Mouse (Mus musculus) heart, adult 18-20 months (tissue): ENCODE measurements around the gene Cda. TPM values are rescaled to one million over a fixed set of nuclear protein-coding genes. Genes with fewer than 3 reads are reported as not detected.

Experiments
- DNase-seq, 2 experiments: peaks; one replicate each; pipeline ENCODE4 v3.0.0; 2021 to 2022; ENCODE audit warnings: mixed read lengths in 1 of 2
- long read RNA-seq, 2 experiments: library from polyadenylated mRNA; stranded (forward); transcript quantifications; one replicate each; pipeline ENCODE4 v2.0.0; 2021
- total RNA-seq, 2 experiments: library from RNA; stranded (reverse); gene quantifications; 2 replicates each; pipeline ENCODE4 v1.2.3; 2021

Cda gene
- 1 to 10 TPM; 1.6 to 2.3 TPM for total RNA-seq
- long read RNA-seq, experiment 1, partial matches to known transcripts = 0 of 6 reads
- long read RNA-seq, experiment 1, other reads (novel, unspliced or antisense) = 2 of 6 reads
- long read RNA-seq, experiment 2, partial matches to known transcripts = 0 of 2 reads
- long read RNA-seq, experiment 2, other reads (novel, unspliced or antisense) = 0 of 2 reads

DNA sequence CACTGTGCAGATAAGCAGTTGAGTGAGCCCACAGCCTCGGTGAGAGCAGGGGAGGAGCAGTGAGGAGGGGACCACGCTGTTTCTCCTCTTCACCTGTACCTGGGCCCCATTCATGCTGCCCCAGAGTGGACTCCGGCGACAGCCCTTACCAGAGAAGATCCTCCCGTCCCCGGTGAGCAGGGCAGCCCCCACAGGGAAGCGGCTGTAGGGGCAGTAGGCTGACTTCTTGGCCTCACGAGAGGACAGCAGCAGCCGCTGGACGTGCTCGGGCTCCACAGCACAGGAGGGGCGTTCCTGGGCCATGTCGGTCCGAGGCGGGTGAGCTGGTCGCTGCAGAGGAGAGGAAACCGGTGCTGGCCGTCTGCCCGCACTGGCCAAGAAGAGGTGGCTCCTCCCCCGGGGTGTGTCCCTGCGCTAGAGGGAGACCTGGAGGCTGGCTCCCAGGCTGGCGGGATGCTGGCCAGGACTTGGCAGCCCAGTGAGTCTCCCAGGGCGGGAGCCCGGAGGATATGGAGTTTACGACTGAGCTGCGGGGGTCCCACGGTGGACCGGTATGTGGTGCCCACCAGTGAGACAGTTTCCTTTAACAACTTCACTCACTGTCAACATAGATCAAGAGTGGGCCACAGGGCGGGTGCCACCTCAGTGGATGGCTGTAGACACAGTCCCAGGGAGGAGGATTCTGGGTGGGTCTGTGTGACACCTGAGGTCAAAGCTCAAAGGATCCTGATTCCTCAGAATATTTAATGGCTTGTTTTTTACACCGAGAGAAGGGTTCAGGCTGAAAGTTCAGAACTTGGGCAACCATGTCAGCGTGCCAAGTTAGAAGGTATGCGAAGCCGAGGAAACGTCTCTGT, at the start of gene Cda:
Gene Cda, minus strand, starts transcription at position 352 of the 857 bp plus-strand sequence.
- peak; percentile 86 to 92 for DNase-seq

DNA sequence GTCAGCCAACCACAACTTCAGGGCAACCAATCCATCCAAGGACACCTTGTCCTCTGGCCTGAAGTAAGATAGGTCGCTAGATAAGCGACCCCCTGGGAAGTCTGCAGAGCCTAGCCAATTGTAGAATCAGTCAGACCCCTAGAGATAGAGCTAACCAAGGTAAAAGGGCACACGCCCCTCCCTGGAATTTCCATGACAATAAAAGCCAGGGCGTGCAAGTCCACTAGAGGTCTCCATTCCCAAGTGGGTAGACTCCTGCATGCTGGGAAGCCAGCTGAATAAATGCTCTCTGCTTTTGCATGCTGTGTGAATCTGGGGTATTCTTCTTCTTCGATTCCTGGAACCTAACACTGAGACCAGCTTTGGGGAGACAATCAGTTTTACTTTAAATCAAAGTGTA, 48.6 kb upstream of the Cda start:
- DNase-seq = no peak

DNA sequence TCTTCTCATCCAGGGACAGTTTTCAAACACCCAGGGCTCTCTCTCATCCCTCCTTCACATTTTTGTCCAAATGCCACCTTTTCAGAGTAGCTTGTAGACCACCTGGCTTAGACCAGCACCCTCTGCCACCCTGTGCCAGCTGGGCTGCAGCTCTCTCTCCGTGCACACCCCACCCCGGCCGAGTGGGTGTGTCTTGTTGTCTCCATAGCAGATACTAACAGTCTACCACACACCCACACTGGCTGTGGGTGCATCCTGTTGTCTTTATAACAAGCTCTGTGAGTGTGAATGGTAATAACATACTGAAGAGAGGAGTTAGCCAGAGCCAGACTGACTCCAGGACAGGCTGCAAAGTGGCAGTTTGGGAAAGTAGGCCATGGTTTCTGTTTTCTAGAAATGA, 48.2 kb upstream of the Cda start:
- DNase-seq = no peak

GRCm38 (mm10) chr4:138414725-138415124, 46.9 kb upstream of the Cda start:
- DNase-seq = peak in 1 of 2 experiments; percentile 24

DNA sequence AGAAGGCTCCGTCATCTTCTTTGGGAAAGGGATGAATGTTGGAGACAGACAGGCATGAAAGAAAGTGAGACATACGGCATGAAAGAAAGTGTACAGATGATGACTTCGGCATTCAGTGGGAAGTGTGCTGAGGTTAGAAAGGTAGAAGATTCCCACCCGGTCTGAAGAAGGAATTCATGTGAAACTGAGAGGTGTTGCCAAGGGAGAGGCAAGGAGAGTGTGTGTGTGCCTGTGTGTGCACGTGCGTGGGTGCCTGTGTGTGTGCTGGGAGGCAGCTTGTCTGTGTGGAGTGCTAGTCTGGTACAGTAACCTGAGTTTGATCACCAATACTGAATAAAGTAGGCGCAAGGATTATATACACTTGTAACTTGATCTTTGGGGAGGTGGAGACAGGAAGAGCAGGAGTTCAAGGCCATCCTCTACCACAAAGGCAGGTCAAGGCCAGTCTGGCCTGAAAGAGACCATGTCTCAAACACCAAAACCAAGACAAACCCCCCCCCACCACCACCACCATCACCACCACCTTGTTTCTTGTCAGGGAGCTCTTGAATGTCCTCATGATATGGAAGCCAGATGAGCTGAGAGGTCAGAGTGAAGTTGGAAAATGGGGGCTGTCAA, 43.8 kb upstream of the Cda start:
- no peak for DNase-seq

- no peak for DNase-seq
These were observed 43.2 kb upstream of the Cda start for GRCm38 (mm10) chr4:138411011-138411410.

DNA sequence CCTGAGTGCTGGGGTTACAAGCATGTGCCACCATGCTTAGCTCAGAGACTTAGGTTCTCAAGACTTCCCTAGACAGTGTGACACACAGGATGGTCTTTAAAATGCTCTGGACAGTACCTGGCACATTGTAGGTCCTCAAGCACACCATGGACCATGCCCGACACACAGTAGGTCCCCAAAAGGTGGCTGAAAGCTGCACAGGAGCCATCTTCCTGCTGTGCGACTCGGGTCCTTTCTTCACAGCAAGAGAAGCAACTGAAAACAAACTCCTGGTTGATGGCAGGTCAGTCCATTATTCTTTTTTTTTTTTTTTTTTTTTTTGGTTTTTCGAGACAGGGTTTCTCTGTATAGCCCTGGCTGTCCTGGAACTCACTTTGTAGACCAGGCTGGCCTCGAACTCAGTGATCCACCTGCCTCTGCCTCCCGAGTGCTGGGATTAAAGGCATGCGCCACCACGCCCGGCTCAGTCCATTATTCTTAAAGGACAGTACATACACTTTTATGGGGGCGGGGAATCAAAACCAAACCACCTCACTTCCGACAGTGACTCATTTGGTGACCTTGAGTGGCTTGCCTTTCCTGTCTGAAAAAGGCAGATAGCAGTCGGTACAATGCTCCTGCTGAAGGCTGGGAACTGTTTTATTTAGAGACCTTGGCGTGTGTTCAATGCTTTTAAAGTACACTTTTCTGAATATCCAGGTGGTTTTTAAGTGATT, 39.8 kb upstream of the Cda start:
- peak; percentile 29 to 48 for DNase-seq

DNA sequence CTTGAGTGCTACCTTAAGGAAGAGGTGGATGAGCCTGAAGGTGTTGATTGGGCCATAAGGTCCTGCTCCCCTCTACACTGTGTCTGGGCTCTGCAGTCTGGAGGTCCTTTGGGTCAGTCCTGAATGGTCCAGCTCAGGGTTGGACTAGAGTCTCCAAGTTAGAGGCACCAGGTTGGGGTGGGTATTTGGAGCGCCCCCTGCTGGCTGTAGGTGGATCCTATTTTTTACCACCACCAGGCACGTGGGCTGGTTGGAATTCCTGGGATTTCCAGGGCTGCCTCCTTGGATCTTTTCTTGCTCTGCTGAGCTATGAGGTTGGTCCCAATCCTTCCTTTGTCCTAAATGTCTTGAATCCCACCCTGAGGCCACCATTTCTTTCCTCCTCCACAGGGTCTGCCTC, 37.0 kb upstream of the Cda start:
- DNase-seq = peak; percentile 26 to 59

GRCm38 (mm10) chr4:138396711-138397110, 28.9 kb upstream of the Cda start:
- no peak for DNase-seq

GRCm38 (mm10) chr4:138395971-138396645, 28.3 kb upstream of the Cda start, which contains the start of gene Fam43b:
Gene Fam43b, minus strand, starts transcription at chr4:138396528.
- DNase-seq = peak; percentile 25 to 38

DNA sequence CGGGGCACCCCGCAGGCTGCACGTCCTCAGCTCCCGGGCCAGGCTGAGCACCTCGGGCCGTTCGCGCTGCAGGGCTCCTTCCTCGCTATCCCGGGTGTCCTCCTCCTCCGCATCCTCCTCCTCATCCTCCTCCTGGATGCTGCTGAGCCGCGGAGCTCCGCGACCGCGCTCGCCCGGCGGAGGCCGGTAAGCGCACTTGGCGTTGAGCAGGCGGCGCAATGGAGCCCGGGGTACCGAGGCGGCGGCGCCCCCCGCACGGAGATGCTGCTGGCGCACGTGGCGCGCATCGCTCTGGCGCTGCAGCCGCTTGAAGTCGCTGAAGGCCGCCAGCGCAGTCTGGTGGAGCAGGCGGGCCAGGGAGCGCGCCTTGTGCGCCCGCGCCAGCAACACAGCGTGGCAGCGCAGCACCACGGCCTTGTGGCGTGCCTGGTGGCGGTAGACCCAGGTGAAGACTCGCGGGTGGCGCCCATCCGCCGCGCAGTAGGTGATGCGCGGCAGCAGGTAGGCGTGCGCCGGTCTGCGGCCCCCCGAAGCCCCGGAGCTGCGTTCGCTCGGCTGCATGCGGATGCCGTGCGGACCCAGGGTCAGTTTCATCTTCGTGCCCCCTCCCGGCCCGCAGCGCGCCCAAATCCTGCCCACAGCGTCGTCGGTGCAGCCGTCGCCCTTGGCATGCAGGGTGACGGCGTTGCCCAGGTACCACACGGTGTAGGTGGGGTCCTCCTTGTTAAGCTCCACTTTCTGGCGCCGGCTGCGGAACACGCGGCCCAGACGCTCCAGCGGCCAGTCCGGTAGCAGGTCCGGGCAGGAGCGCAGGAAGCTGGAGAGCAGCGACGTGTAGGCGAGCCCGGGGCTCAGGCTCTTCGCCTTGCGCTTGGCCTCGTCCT, 27.5 kb upstream of the Cda start:
- DNase-seq = no peak

- DNase-seq = no peak
These were observed 25.9 kb upstream of the Cda start for GRCm38 (mm10) chr4:138393703-138394102.

DNA sequence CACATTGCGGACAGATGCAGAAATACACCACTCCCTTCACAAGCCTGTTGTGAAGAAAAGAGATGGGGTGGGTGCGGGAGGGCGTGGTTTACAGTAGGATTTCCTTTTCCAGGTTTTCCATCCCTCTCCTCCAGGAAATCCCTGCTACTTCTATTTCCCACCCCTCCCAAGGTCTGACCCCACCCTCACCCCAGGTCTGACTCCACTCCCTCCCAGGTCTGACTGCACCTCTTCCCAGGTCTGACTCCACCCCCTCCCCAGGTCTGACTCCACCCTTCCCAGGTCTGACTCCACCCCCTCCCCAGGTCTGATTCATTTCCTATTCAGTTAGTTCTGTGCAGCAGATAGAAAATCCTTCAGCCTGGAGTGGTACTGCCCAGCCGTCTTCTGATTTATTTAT, 16.0 kb upstream of the Cda start:
- no peak for DNase-seq

DNA sequence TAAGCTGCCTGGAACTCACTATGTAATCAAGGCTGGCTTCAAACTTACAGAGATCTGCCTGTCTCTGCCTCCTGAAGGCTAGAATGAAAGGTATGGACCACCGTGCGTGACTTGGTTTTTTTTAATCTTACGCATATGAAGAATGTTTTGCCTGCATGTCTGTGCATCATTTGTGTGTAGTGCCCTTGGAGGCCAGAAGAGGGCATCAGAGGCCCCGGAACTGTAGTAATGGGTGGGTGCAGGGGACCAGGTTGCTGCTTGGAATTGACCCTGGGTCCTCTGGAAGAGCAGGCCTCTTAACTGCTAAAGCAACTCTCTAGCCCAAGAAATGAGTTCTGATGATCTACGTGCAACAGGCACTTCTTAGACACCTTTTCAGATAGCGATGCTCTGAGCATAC, 14.7 kb upstream of the Cda start:
- no peak for DNase-seq

- no peak for DNase-seq
These were observed 12.4 kb upstream of the Cda start for GRCm38 (mm10) chr4:138380132-138380689.

DNA sequence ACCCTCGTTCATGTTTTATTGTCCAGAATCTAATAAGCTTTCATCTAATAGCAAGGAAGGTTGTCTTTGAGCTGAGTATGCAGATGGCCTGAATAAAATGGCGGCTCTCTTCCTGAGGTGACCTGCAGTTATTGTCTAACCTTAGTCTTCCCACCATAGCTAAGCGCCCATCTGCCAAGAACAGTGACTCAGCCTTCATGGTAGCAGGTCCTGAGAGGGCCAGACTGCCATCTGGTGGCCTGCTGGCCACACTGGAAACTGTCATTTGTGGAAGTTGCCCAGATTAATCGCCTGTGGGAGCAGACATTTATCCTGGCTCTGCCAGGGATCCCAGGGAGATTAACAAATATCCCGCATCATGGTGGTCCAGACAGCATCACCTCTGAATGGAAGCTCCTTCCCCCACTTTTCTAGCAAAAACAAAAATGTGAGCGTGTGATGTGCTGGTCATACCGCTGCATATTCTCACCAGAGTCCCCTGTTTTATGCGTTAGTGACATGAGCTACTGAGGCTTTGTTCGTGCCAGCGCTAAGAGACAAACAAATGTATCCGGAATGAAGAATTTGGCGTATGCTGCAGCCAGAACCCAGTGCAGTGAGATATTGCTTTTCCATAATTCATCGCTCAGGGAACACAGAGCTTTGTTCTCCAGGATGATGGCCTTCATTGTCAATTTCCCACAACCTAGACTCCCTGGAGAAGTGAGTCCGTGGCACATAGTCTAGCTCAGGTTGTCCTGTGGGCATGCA, 11.5 kb upstream of the Cda start:
- DNase-seq = peak; percentile 80 to 81

GRCm38 (mm10) chr4:138377526-138377925, 9.7 kb upstream of the Cda start:
- peak in 1 of 2 experiments; percentile 52 for DNase-seq

- DNase-seq = no peak
These were observed 7.3 kb upstream of the Cda start for GRCm38 (mm10) chr4:138375117-138375516.

DNA sequence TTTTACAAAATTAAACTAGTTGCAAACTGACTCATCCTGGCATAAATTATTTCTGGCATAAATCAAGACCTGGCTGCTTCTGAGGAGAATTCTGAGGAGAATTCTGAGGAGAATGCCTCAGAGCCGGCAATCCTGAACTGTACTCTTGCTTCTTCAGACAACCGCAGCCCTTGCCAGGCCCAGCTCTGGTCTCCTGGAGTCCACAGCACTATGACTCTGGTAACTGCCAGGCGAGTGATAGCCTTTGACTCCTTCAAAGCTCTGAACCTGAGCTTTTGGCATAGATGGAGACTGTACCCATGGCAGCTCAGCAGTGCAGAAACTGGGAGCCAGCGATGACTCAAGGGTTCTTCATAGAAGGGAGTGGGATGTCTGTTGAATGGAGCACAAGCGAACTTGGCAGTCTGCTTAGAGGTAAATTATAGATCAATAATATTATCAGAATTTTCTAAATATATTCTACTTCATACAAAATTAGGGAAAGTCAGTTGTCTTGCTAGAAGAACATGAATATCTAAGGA, 3.3 kb upstream of the Cda start:
- no peak for DNase-seq
